Mouse (Mus musculus): ENCODE measurements around the gene Tmprss9. TPM values are rescaled to one million over a fixed set of nuclear protein-coding genes. Genes with fewer than 3 reads are reported as not detected.
A peak's percentile ranks its signal among the peaks of the same experiment; 100 is the strongest.

Tmprss9 gene
- polyA plus RNA-seq, 1 experiment, result 0.08 TPM

DNA sequence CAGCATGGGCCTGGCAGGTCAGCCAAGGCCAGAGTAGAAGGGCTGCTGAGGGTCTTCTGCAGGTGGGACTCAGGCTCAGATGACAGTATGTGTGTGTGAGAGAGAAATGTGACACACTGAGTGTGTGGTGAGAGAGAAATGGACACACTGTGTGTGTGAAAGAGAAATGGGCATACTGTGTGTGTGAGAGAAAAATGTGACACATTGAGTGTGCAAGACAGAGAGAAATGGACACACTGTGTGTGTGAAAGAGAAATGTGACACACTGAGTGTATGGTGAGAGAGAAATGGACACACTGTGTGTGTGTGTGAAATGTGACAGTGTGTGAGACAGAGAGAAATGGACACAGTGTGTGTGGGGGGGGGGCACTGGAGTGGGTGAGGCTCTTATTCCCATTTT lies 40.2 kb downstream of the Tmprss9 start:
- Histone ChIP-seq H3K36me3 (replicated peaks; ENCODE audit: low read length) (peaks cover 75% of the 10 kb centered on the region), H3K4me3 (replicated peaks) (no peak overlapping the region), H3K27me3 (replicated peaks) (no peaks in the 10 kb centered on the region), H3K4me1 (peaks cover 52% of the 10 kb centered on the region), H3K9me3 (no peaks in the 10 kb centered on the region)
- TF ChIP-seq GATA1 (IDR thresholded peaks at IDR 0.05; ENCODE audit: borderline replicate concordance, low read length) (no peak), FLI1 (IDR thresholded peaks at IDR 0.05; ENCODE audit: low read length) (no peak)

DNA sequence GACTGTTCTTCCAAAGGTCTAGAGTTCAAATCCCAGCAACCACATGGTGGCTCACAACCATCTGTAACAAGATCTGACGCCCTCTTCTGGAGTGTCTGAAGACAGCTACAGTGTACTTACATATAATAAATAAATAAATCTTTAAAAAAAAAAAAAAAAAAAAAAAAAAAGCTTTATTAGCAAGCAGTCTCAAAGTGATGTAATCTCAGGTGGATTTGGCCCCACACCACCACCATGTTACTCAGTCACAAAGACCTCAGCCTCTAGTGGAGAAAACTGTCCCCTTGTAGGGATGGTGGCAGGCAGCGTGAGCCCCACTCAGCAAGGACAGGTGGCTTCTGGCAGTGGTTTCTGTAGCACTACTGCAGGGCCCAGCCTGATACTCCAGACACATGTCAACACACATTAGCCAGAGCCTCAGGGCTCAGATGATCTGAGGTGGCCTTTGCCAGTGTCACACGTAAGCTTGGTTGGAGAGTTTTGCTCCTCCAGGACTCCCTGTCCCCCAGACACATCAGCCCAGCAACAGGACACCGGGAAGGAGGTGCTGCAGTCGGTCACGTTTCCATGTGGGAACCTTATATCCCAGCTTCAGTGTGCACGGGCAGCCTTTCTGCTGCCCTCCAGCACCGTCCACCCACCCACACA lies 41.8 kb downstream of the Tmprss9 start:
- Histone ChIP-seq H3K4me3 (replicated peaks) (no peak overlapping the region), H3K27me3 (replicated peaks) (no peaks in the 10 kb centered on the region), H3K4me1 (peaks cover 65% of the 10 kb centered on the region), H3K9me3 (no peaks in the 10 kb centered on the region), H3K36me3 (replicated peaks; ENCODE audit: low read length) (peaks cover 59% of the 10 kb centered on the region)
- TF ChIP-seq GATA1 (IDR thresholded peaks at IDR 0.05; ENCODE audit: borderline replicate concordance, low read length), result no peak
- no peak for TF ChIP-seq FLI1 (IDR thresholded peaks at IDR 0.05; ENCODE audit: low read length)

- peaks cover 72% of the 10 kb centered on the region for H3K4me1 ChIP-seq
- H3K9me3 ChIP-seq, result no peaks in the 10 kb centered on the region
- H3K4me3 ChIP-seq (replicated peaks), result no peak overlapping the region
- no peak for TF ChIP-seq FLI1 (IDR thresholded peaks at IDR 0.05; ENCODE audit: low read length)
- TF ChIP-seq GATA1 (IDR thresholded peaks at IDR 0.05; ENCODE audit: borderline replicate concordance, low read length), result no peak
- peaks cover 2% of the 10 kb centered on the region for H3K27me3 ChIP-seq (replicated peaks)
- peaks cover 52% of the 10 kb centered on the region for H3K36me3 ChIP-seq (replicated peaks; ENCODE audit: low read length)
These were observed 42.6 kb downstream of the Tmprss9 start for GRCm38 (mm10) chr10:80914253-80914656.

GRCm38 (mm10) chr10:80915260-80915659 lies 43.6 kb downstream of the Tmprss9 start:
- H3K4me1 ChIP-seq, result peaks cover 80% of the 10 kb centered on the region
- H3K27me3 ChIP-seq (replicated peaks), result peaks cover 3% of the 10 kb centered on the region

GRCm38 (mm10) chr10:80915736-80916135 lies 44.1 kb downstream of the Tmprss9 start:
- peaks cover 37% of the 10 kb centered on the region for H3K36me3 ChIP-seq (replicated peaks; ENCODE audit: low read length)
- H3K4me1 ChIP-seq, result peaks cover 81% of the 10 kb centered on the region
- H3K9me3 ChIP-seq, result no peaks in the 10 kb centered on the region
- peaks cover 3% of the 10 kb centered on the region for H3K27me3 ChIP-seq (replicated peaks)
- no peak for TF ChIP-seq GATA1 (IDR thresholded peaks at IDR 0.05; ENCODE audit: borderline replicate concordance, low read length)
- no peak for TF ChIP-seq FLI1 (IDR thresholded peaks at IDR 0.05; ENCODE audit: low read length)
- H3K4me3 ChIP-seq (replicated peaks), result no peak overlapping the region

More at GRCm38 (mm10) chr10:80915260-80915659, 43.6 kb downstream of the Tmprss9 start:
- Histone ChIP-seq H3K36me3 (replicated peaks; ENCODE audit: low read length) (peaks cover 42% of the 10 kb centered on the region), H3K4me3 (replicated peaks) (no peak overlapping the region), H3K9me3 (no peaks in the 10 kb centered on the region)
- TF ChIP-seq FLI1 (IDR thresholded peaks at IDR 0.05; ENCODE audit: low read length) (no peak), GATA1 (IDR thresholded peaks at IDR 0.05; ENCODE audit: borderline replicate concordance, low read length) (no peak)

DNA sequence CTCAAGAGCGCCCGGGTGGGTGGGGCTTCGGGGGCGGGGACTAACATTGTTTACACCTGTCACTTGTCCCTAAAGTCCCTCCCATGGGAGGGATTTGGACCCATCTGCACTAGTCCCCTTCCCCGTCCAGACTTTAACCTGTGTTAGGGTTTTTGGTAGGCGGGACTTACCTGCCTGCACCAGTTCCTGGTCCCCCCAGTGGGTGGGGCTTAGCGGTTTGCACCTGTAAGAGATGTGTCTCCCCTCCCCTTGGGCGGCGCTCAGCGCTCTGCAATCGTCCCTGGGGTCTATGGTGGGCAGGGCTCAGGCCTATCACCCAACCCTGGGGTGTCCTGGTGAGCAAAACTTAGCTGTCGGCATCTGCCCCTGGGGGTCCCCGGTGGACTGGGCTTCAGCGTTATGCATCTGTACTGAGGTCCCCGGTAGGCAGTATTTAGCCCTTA lies 45.7 kb downstream of the Tmprss9 start:
- TF ChIP-seq GATA1 (IDR thresholded peaks at IDR 0.05; ENCODE audit: borderline replicate concordance, low read length) (no peak), FLI1 (IDR thresholded peaks at IDR 0.05; ENCODE audit: low read length) (no peak)
- Histone ChIP-seq H3K4me3 (replicated peaks) (peak overlapping the region; percentile 98), H3K9me3 (no peaks in the 10 kb centered on the region), H3K4me1 (peaks cover 78% of the 10 kb centered on the region), H3K36me3 (replicated peaks; ENCODE audit: low read length) (peaks cover 21% of the 10 kb centered on the region), H3K27me3 (replicated peaks) (peaks cover 3% of the 10 kb centered on the region)

DNA sequence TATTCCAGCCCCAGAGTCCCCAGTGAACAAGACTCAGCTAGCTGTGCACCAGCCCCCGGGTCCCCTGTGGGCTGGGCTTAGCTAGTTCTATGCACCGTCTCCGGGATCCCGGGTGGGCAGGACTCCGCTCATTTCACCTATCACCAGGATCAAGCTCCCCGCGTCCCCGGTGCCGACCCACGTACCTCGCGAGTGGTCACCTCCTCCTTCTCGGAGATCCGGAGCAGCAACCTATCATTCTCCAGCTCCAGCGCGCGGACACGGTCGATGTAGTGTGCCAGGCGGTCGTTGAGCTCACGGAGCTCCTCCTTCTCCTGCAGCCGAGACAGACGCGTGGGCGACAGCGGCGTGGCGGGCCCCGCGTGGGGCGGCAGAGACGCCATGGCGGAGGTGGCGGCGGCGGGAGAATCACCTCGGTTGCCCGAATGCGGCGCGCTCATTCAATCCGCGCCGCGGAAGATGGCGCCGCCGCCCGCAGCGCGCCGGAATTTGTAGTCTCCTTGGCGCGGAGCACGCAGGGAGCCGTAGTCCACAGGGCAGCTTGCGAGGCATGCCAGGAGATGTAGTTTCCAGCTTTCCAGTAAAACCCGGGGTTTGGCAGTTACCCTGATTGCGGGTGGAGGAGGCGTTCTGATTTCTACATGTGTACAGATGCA lies 46.3 kb downstream of the Tmprss9 start, which contains the start of gene Lmnb2:
Gene Lmnb2, minus strand, starts transcription at position 467 of the 656 bp plus-strand sequence.
- TF ChIP-seq GATA1 (IDR thresholded peaks at IDR 0.05; ENCODE audit: borderline replicate concordance, low read length) (no peak), FLI1 (IDR thresholded peaks at IDR 0.05; ENCODE audit: low read length) (no peak)
- peaks cover 17% of the 10 kb centered on the region for H3K36me3 ChIP-seq (replicated peaks; ENCODE audit: low read length)
- no peaks in the 10 kb centered on the region for H3K9me3 ChIP-seq
- H3K4me3 ChIP-seq (replicated peaks), result peak within 1 kb of the TSS; percentile 98
- H3K27me3 ChIP-seq (replicated peaks), result peaks cover 3% of the 10 kb centered on the region
- peaks cover 78% of the 10 kb centered on the region for H3K4me1 ChIP-seq

DNA sequence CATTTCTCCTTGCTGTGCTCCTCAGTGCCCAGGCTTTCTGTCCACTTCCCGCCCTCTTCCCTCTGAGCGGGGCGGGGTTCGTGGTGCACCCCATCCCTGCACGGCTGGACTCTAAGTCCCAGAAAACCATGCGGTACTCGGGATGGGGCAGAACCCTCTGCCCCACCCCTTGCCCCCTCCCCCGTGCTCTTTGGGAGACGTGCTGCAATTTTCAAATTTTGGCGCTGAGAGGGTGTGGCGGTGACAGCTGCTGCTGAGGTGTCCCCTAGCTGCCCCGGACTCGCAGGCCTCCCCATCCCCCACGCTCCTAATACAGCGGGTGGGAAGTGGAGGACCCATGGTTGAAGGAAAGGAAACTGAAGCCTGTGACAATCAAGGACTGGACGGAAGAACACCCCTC lies 50.3 kb downstream of the Tmprss9 start:
- Histone ChIP-seq H3K36me3 (replicated peaks; ENCODE audit: low read length) (no peaks in the 10 kb centered on the region), H3K4me1 (peaks cover 62% of the 10 kb centered on the region), H3K27me3 (replicated peaks) (peaks cover 3% of the 10 kb centered on the region), H3K9me3 (no peaks in the 10 kb centered on the region), H3K4me3 (replicated peaks) (peak overlapping the region; percentile 82)
- TF ChIP-seq GATA1 (IDR thresholded peaks at IDR 0.05; ENCODE audit: borderline replicate concordance, low read length), result no peak

DNA sequence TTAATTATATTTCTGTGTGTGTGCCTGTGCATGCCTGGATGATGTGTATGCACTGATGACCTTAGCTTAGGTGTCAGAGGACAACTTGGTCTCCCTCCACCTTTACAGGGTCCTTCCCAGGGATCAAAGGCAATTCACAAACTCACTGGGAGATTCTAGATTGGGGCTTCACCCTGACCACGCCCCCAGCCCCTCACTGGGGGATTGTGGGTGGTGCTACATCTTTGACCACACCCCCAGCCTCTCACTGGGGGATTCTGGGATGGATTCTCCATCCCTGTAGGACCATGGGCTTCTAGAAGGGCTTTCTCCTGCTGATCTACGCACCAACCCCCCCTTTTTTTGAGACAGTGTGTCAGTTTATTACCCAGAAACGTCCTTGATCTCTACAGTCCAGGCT lies 53.8 kb downstream of the Tmprss9 start:
- H3K4me1 ChIP-seq, result peaks cover 59% of the 10 kb centered on the region
- no peaks in the 10 kb centered on the region for H3K36me3 ChIP-seq (replicated peaks; ENCODE audit: low read length)
- H3K4me3 ChIP-seq (replicated peaks), result no peak overlapping the region
- no peaks in the 10 kb centered on the region for H3K27me3 ChIP-seq (replicated peaks)
- no peak for TF ChIP-seq FLI1 (IDR thresholded peaks at IDR 0.05; ENCODE audit: low read length)
- no peak for TF ChIP-seq GATA1 (IDR thresholded peaks at IDR 0.05; ENCODE audit: borderline replicate concordance, low read length)
- no peaks in the 10 kb centered on the region for H3K9me3 ChIP-seq

DNA sequence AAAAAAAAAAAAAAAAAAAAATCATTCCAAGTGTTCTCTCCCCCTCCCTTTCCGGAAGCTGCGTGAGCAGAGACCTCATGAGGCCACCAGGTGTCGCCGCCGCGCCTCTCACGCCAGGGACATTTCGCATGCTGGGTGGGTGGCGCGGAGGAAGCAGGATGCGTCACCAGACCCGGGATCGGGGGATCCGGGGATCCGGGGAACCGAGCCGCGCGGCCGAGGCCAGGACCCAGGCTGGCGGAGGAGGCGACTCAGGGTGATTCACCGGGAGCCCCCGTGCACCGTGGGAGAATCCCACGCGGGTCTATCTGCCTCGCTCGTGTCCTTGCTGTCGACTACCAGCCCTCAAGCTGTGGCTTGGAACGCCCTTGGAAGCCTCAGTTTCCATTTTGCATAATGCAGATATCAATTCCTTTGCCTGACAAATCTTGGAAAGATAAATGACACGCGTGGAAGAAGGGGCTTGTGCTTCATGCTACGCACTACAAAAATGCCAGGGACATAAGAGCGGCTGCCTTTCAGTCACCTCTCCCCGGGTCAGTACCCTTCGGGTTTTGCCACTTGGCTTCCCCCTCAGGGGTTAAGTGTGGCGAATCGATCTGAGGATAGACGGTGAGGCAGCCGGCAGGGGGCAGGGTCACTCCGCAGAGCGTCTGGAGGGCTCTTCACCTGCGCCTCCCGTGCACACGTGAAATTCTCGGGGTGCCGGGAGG lies 57.1 kb downstream of the Tmprss9 start:
- Histone ChIP-seq H3K4me3 (replicated peaks) (peak overlapping the region; percentile 98), H3K9me3 (no peaks in the 10 kb centered on the region), H3K4me1 (peaks cover 76% of the 10 kb centered on the region), H3K27me3 (replicated peaks) (peaks cover 7% of the 10 kb centered on the region), H3K36me3 (replicated peaks; ENCODE audit: low read length) (peaks cover 12% of the 10 kb centered on the region)
- TF ChIP-seq GATA1 (IDR thresholded peaks at IDR 0.05; ENCODE audit: borderline replicate concordance, low read length), result no peak

All from megakaryocyte, embryonic 14.5 days (primary cell).